Mouse (Mus musculus): ENCODE data around the gene Ptgr2.
"Not testable (repeated sequence)": the region's sequence is repeated elsewhere in the genome, so short reads cannot be mapped to it uniquely, and the experiment has no call there.

Gene Ptgr2

GRCm38 (mm10) chr12:84288461-84288860 is 3.4 kb downstream of the Ptgr2 start:
- in situ Hi-C loops (cut with MboI; ENCODE audit: low pct_unique_long_range_greater_than_20kb in 1 of 2, low sequenced_read_pairs in 2 of 2, unreplicated experiment in 1 of 2): no loop called here

DNA sequence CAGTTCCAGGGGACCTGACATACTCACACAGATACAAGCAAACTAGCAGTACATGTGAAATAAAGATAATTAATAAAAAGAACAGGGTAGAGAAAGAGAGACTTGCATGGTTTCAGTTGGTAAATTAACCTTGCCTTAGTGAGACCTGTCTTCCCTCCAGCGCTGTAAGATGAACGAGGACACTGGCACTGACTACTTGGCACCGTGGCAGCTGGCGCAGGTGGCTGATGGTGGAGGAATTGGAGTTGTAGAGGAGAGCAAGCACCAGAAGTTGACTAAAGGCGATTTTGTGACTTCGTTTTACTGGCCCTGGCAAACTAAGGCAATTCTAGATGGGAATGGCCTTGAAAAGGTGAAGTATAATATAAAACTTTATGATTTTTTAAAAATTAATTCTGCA is 12.8 kb downstream of the Ptgr2 start:
- in situ Hi-C loops (cut with MboI; ENCODE audit: low pct_unique_long_range_greater_than_20kb in 1 of 2, low sequenced_read_pairs in 2 of 2, unreplicated experiment in 1 of 2): no loop called here

DNA sequence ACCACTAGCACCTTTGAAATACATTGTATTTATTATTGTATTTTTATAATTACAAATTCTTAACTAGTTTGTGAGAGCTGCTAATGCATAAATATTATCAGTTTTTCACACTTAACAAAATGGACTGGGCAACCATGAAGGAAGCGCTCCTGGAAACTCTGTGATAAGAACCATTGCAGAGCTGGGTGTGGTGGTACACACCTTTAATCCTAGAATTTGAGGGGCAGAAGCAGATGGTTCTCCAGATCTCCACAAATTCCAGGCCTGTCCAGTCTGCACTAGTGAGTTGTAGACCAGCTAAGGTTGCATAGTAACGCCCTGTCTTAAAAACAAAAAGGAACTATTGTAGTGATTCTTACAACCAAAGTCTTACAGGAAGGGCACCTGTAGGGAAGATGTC is 14.2 kb downstream of the Ptgr2 start:
- in situ Hi-C loops (cut with MboI; ENCODE audit: low pct_unique_long_range_greater_than_20kb in 1 of 2, low sequenced_read_pairs in 2 of 2, unreplicated experiment in 1 of 2): no loop called here

DNA sequence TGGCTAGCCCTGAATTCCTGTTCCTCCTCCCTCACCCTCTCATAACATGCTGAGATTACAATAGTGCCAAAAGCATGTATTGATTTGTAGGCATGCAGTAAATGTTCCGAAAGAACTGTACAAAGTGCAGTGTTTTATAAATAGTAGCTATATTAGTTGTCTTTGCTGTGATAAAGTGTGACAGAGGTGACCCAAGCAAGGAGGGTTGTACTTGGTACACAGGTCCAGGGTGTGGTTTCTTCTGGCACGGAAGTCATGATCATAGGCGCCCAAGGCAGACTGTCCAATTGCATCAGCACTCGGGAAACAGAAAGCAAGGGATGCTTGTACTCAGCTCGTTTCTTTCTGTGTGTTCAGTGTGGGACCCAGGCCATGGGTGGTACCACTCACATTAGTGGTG is 19.1 kb downstream of the Ptgr2 start:
- in situ Hi-C loops (cut with MboI; ENCODE audit: low pct_unique_long_range_greater_than_20kb in 1 of 2, low sequenced_read_pairs in 2 of 2, unreplicated experiment in 1 of 2): no loop called here

DNA sequence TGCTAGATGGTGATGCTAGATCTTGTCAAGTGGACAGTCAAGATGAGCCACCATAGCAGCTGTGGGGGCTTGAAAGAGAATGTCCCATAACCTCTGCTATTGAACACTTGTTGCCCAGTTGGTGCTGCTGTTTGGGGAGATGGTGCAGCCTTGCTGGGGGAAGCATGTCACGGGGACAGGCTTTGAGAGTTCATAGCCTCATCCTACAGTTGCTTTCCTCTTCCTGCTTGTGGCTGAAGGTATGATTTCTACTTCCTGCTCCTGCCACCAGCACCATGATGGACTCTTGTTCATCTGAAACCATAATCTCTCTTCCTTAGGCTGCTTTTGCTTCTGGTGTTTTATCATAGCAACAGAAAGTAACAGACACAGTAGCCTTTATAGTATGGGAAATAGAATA is 19.5 kb downstream of the Ptgr2 start:
- in situ Hi-C loops (cut with MboI; ENCODE audit: low pct_unique_long_range_greater_than_20kb in 1 of 2, low sequenced_read_pairs in 2 of 2, unreplicated experiment in 1 of 2): no loop called here

GRCm38 (mm10) chr12:84311306-84311705 is 26.3 kb downstream of the Ptgr2 start:
- in situ Hi-C loops (cut with MboI; ENCODE audit: low pct_unique_long_range_greater_than_20kb in 1 of 2, low sequenced_read_pairs in 2 of 2, unreplicated experiment in 1 of 2): no loop called here

- in situ Hi-C loops (cut with MboI; ENCODE audit: low pct_unique_long_range_greater_than_20kb in 1 of 2, low sequenced_read_pairs in 2 of 2, unreplicated experiment in 1 of 2): no loop called here
Measured at GRCm38 (mm10) chr12:84316006-84316405, 31.0 kb downstream of the Ptgr2 start.

GRCm38 (mm10) chr12:84316721-84317621 is 31.9 kb downstream of the Ptgr2 start, which contains the start of gene Zfp410:
Gene Zfp410 (plus strand): TSS chr12:84316852.
- in situ Hi-C loops (cut with MboI; ENCODE audit: low pct_unique_long_range_greater_than_20kb in 1 of 2, low sequenced_read_pairs in 2 of 2, unreplicated experiment in 1 of 2): no loop called here

DNA sequence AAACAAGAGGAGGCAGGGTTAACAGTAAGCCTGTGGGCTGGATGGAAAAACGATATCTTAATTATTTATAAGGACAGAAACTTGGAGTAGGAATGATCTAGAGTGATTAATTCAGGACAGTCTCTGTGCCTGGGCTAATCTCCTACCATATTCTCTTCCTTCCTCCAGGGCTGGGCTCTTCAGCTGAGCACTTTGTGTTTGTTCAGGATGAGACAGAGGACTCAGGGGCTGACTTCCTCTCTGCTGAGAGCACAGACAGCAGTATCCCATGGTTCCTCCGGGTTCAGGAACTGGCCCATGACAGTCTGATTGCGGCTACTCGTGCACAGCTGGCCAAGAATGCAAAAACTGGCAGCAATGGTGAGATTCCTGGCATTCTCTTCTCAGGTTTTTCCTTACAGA is 42.1 kb downstream of the Ptgr2 start:
- in situ Hi-C loops (cut with MboI; ENCODE audit: low pct_unique_long_range_greater_than_20kb in 1 of 2, low sequenced_read_pairs in 2 of 2, unreplicated experiment in 1 of 2): no loop called here

GRCm38 (mm10) chr12:84336963-84337625 is 52.1 kb downstream of the Ptgr2 start:
- in situ Hi-C loops (cut with MboI; ENCODE audit: low pct_unique_long_range_greater_than_20kb in 1 of 2, low sequenced_read_pairs in 2 of 2, unreplicated experiment in 1 of 2): no loop called here

DNA sequence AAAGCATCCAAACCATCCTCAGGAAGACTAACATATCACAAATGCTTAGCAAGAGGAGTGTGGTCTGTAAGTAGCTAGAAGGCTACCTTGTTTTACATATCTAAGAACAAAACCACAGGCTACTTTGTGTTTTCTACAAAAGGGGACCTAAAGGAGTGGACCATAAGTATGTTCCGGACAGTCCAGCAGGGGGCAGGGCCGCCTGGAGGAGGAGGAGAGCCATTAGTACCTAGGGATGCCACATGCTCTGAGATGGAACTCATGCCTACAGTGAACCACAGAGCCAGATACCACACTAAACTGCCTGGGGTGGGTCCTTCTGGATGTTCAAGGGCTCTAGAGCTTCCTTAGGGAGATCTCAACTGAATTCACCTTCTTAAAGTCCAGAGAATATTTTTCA is 62.2 kb downstream of the Ptgr2 start:
- in situ Hi-C loops (cut with MboI; ENCODE audit: low pct_unique_long_range_greater_than_20kb in 1 of 2, low sequenced_read_pairs in 2 of 2, unreplicated experiment in 1 of 2): no loop called here

- in situ Hi-C loops (cut with MboI; ENCODE audit: low pct_unique_long_range_greater_than_20kb in 1 of 2, low sequenced_read_pairs in 2 of 2, unreplicated experiment in 1 of 2): not testable (repeated sequence)
Measured at GRCm38 (mm10) chr12:84358699-84359098, 73.7 kb downstream of the Ptgr2 start.

- in situ Hi-C loops (cut with MboI; ENCODE audit: low pct_unique_long_range_greater_than_20kb in 1 of 2, low sequenced_read_pairs in 2 of 2, unreplicated experiment in 1 of 2): no loop called here
Measured at GRCm38 (mm10) chr12:84361555-84362489, 76.8 kb downstream of the Ptgr2 start, which contains the start of the genes Coq6 and Fam161b. Gene Coq6 (plus strand): TSS chr12:84361657. Gene Fam161b (minus strand): TSS chr12:84361833.

GRCm38 (mm10) chr12:84362872-84363271 is 77.8 kb downstream of the Ptgr2 start:
- in situ Hi-C loops (cut with MboI; ENCODE audit: low pct_unique_long_range_greater_than_20kb in 1 of 2, low sequenced_read_pairs in 2 of 2, unreplicated experiment in 1 of 2): no loop called here

DNA sequence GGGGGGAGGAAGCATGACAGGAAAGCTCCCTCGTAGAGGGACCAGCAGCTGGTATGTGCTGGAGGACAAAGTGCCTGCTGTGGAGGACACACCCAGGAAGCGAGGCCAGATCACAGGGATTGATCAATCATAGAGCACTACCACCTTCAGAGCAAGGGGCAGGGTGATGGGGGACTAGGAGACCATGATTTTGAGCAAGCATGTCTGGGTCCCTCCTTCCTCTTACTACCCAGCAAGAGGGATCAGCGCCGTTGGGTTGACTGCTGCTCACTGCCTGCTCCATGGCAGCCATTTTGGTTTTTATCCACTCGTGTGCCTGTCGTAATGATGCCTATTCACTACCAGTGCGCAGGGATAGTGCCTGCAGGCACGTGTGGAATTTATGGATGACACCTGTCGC is 79.3 kb downstream of the Ptgr2 start:
- in situ Hi-C loops (cut with MboI; ENCODE audit: low pct_unique_long_range_greater_than_20kb in 1 of 2, low sequenced_read_pairs in 2 of 2, unreplicated experiment in 1 of 2): no loop called here

DNA sequence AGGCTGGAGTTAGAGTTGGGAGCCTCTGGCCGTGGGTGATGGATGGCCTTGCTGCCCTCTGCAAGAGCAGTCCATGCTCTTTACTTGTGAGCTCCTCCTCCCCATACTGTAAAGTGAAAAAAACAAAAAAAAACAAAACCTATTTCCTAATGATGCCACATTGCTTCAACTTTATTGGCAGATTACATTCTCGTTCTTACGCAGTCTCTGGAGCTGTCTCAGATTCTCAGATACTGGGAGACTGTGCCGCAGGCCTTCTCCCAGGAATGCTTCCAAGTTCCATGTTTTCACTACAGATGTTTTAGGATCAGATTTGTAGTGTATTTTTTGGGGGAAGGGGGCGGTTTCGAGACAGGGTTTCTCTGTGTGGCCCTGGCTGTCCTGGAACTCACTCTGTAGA is 80.1 kb downstream of the Ptgr2 start:
- in situ Hi-C loops (cut with MboI; ENCODE audit: low pct_unique_long_range_greater_than_20kb in 1 of 2, low sequenced_read_pairs in 2 of 2, unreplicated experiment in 1 of 2): no loop called here

Measured in mouse embryonic stem cell (cell line).